Mouse (Mus musculus) left cerebral cortex, adult 9 months (tissue): ENCODE results near the gene Ptprs.
"Not testable (repeated sequence)": the region's sequence is repeated elsewhere in the genome, so short reads cannot be mapped to it uniquely, and the experiment has no call there.

Source experiments
- DNase-seq, 2 experiments: peaks; one replicate each; pipeline ENCODE4 v3.0.0; 2022; ENCODE audit warnings: low spot score in 2 of 2

Ptprs gene

GRCm38 (mm10) chr17:56476402-56476752 is at the start of gene Ptprs:
Gene Ptprs, minus strand, starts transcription at chr17:56476483.
- peak; percentile 96 to 98 for DNase-seq

DNA sequence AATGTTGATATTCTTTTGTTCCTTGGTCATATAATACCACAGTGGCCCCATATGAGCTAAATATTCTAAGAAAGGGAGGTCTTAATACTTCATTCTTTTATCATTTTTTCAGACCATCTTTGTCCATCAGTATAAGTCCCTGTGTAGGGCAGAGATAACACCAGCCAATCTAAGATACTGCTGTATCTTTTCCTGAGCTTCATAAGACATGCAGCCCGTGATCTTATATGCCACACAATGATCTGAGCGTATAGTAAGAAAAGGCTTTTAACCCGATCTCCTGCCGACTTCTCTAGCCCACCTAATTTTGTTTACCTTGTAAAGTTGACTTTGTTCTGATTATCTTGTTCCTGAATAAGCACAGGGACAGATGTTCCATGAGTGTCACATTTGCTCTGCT is 48.7 kb upstream of the Ptprs start:
- DNase-seq, result no peak

DNA sequence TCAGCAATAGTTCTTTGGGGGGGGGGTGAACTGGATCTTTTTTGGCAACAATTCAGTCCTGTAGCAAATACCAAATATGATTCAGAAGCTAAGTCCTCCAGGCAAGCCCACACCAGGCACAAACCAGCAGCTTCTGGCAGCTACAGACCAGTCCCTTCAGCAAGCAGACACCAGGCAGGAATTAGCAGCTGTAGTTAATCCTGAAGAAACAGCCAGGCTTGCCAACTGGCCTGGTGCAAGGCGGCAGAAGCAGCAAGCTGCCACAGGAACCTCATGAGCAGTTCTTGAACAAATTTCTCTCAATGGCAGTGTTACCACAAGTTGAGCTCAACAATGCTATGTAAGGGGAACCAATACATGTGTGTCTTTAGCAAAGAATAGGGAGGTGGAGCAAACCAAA is 46.5 kb upstream of the Ptprs start:
- DNase-seq, result no peak

GRCm38 (mm10) chr17:56515690-56516410 is 39.6 kb upstream of the Ptprs start:
- DNase-seq, result no peak

DNA sequence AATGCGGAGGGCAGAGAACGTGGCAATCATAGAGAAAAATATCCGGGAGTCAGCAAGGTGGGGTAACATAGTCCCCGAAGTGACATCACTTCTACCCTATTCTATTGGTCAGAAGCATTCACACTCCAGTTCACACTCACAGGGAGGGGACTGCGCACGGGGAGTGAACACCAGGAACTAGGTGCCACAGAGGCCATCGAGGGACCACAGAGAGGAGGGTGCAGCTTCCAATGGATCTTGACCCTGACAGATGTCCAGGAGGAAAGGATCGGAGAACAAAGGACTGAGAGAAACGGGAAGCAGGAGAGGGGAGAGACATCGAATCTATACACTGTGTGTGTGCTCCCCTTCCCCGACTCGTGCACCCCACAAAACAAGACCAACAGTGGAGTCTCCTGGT is 38.6 kb upstream of the Ptprs start:
- DNase-seq, result no peak

- DNase-seq, result no peak
These were observed 38.0 kb upstream of the Ptprs start for GRCm38 (mm10) chr17:56514330-56514729.

- DNase-seq, result no peak
These were observed 36.0 kb upstream of the Ptprs start, which contains the start of gene Znrf4 for GRCm38 (mm10) chr17:56512310-56512709. Gene Znrf4, minus strand, starts transcription at chr17:56512431.

DNA sequence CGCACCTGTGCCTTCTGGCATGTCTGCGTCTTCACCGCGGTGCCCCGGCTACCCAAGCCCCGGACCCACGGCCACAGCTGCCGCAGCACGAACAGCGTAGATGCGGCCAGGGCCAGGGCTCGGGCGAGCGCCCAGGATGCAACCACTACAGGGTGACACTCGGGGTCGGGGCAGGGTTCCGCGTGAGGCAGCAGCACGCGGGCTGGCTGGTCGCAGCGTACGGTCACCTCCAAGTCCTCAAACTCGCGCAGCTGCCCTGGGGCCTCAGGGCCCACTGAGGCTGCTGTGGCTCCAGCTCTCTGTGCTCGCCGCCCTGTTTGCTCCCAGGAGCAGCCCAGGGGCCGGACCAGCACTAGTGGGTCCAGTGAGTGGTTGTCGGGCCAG is 35.4 kb upstream of the Ptprs start:
- DNase-seq, result no peak

DNA sequence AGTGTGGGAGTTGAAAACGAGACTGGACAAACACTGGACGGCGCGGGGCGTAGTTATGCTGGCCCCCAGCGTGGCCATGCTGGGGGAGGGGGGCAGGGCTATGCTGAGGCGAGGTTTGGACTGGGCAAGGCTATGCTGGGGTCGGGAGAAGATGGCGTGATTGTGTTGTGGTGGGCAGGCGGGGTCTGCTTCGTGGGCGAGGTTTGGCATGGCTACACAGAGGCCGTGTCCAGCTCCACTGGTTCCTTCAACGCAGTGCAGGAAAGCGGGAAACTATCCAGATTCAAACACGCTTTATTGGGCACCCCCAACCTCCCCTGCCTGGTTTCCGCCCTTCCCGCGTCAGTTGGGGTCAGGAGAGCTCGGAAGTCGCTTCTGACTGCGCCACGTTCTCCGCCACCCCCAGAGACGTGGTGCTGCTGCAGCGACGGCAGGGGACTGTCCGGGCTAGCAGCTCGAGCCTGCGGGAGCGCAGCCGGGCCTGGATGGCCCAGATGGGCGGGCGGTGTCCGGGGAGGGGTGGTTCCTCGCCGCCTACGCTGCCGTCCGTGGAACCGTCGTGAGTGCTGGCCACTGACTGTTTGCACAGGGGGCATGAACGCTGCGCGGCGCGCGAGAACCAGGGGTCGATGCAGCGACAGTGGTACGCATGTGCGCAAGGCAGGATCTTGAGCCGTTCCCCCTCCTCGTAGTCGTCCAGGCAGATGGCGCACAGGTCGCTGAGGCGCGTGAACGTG is 34.9 kb upstream of the Ptprs start:
- no peak for DNase-seq

DNA sequence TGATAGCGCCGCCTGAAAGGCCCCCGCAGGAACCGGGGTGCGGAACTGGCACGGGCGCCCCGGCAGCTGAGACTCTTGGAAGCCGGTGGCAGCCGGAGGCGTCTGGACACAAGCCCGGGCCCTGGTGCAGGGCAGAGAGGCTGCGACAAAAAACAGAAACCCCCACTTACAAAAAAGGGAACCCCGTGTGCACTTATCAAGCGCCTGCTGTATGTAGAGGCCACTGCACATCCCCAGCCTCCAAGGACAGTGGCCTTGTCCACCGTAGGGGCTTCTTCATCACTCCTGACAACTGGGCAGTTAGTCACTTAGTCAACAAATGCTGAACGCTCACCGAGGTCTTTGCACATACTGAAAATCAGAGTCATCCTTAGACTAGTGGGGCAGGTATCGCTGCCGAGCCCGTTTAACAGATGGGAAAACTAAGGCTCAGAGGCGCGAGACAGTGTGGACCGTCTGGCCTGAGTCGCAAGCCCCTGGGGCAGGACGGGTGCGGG is 34.2 kb upstream of the Ptprs start:
- no peak for DNase-seq

- no peak for DNase-seq
These were observed 33.6 kb upstream of the Ptprs start for GRCm38 (mm10) chr17:56509707-56510472.

DNA sequence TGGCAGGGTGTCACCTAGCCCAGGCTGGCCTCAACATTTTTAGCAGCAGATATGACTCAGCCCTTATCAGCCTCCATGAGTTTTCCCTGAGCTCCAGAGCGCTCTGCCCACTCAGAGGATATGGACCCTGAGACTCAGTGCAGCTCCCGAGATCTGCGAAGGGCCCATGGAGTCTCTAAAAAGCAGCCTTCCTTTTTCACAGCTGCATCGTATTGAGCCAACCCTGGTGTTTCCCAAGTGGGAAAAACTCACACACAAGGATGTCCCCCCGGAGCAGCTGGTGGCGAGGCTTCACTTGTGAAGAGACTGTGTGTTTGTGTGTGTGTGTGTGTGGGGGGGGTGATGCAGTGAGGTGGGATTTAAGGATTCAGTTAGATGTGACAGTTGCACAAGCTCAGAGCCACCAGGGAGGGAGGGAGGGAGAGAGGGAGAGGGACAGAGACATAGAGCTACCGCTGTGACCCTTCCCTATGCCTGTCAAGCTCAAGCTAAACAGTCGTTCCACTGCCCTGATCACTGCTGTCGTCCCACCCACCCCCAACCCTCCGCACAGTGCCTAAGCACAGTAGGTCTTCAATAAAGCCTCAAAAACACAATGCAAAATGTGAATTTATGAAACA is 32.8 kb upstream of the Ptprs start:
- DNase-seq, result no peak

DNA sequence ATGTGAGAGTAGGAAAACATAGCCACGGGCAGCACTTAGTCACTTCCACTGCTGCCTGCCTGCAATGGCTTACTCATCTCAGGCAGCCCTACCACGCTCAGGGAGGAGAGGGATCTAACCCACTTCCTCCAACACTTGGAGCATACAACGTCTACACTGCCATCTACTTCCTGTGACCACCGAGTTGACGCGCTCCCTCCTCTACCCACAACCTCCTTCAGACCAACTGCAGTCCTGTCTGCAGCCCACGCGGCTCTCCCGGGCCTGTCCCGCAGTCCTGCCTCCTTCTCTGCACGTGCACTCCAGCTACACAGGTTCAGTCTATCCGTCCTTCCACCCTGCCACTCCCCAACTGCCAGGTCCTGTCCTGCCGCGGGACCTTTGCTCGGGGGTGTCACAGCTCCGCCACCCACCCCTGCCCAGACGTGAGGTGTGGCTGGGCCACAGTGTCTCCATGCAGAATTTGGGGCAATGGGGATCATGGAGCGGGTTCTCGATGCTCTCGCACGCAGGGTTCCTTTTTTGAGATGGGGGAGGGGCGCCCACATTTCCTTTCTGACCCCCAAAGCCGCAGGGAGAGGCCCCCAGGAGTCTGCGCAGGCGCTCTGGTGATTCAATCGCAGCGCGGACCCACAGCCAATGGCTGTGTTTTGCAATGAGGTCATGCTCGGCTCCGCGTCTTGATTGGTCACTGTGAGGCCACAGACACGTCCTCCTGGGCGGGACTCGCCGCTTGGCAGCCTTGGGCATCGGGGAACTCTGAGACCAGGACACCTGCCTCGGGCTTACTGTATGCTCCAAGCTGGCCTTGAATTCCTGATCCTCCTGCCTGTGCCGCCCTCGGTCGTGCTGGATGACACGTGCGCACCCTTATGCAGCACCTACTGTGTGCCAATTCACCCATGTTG is 31.1 kb upstream of the Ptprs start:
- DNase-seq, result peak; percentile 96 to 98

DNA sequence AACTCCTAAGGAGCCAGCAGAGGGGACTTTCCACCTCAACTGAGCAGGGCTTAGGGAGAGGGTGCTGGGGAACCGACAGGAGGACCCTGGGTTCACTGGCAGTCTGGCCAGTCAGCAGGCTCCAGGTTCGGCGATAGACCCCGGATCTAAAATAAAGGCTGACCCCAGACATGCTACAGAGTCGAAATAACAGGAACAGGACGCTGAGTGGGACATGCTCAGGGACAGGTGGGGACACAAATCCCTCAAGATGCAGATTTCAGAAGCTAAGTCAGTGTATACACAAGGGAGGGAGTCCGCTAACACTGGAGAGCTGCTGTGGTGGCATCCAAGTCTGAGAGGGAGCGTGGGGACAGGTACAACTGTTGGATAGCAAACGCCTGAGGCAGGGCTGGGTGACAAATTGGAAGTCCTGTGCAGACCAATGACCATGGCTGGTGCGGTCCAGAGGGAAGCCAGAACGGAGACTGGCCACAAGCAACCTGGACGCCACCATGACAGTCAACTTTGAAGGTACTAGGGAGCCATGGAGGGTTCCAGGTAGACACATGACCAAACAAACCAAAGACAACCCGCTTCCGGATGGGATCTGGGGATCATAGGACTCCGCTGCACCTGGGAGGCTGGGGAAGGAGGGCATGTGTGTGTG is 30.3 kb upstream of the Ptprs start:
- DNase-seq, result no peak

DNA sequence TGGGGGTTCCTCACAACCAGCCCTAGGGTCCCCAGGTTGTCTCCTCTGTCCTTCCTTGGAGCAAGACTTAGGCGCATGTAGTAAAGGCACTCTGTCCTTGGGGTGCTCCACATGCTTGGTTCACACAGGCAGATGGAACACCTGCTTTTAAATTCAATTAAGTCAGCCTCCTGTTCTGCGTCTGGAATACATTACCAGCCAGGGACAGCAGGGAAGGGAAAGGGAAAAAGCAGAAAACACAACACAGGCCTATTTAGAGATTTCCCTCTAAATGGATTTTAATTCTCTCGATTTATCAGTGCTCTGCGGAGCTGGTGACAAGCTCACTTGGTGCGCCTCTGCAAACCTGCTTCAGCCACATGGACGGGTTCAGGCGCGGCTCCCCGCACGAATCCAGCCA is 29.1 kb upstream of the Ptprs start:
- no peak for DNase-seq

GRCm38 (mm10) chr17:56502526-56502925 is 26.2 kb upstream of the Ptprs start:
- peak in 1 of 2 experiments; percentile 73 for DNase-seq

DNA sequence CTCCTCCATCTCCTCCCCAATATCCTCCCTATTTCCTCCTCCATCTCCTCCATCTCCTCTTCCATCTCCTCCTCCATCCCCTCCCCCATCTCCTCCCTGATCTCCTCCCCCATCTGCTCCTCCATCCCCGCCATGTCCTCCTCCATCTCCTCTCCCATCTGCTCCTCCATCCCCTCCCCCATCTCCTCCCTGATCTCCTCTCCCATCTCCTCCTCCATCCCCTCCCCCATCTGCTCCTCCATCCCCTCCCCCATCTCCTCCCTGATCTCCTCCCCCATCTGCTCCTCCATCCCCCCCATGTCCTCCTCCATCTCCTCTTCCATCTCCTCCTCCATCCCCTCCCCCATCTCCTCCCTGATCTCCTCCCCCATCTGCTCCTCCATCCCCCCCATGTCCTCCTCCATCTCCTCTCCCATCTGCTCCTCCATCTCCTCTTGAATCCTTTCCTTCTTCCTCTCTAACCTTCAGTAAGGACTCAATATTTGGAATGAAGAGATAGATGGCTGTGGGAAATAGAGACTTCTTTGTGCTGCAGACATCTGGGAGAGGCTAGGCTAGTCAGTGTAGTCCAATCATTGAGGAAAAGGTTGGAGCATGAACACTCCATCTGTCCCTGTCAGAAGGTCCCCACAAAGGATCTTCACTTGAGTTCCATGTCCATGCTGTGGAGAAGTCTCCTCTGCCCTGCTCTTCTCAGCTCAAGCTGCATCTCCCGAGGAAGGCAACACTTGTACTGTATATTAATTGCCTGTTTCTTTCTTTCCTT is 25.5 kb upstream of the Ptprs start:
- not testable (repeated sequence) for DNase-seq

- DNase-seq, result no peak
These were observed 22.9 kb upstream of the Ptprs start for GRCm38 (mm10) chr17:56499229-56499628.

- DNase-seq, result peak in 1 of 2 experiments; percentile 76
These were observed 18.2 kb upstream of the Ptprs start for GRCm38 (mm10) chr17:56494480-56494879.

DNA sequence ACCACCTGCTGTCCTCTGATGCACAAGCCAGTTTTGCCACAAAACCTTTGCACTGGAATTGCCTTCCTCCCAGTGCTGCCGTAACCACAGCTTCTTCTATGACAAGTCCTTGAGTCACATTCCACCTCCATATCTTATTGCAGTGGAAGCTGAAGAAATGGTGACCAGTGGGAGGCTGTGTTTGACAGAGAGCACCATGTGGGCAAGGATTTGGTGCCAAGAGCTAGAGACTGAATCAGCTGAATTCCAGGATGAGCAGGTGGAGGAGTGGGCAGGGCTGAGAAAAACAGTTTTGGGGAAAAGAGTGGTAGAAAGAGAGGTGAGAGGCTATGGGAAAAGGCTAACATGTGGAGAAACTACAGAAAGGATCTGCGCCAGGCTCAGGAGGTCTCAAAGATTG is 17.6 kb upstream of the Ptprs start:
- peak in 1 of 2 experiments; percentile 87 for DNase-seq
